28 mouse cellular contexts compared by ENCODE assay signal in genomic region chr11:50303406-50303805, GRCm38 (mm10). TPM values are rescaled to one million over a fixed set of nuclear protein-coding genes. Genes with fewer than 3 reads are reported as not detected.
A peak's percentile ranks its signal among the peaks of the same experiment; 100 is the strongest.
DNase-seq lines count a peak whose midpoint lies in the region; ATAC-seq and TF ChIP-seq lines count a peak whose summit lies in the region.
"Had no signal": no experiment of that assay in that cellular context is flagged by ENCODE, and none has a peak within 500 bp of the region (broad histone marks: within the 10 kb centered on the region; RNA-seq: fewer than 3 reads in every experiment).

No protein-coding gene starts in this region.

- H3K4me2 ChIP-seq in intestine, embryonic 14.5 days (ENCODE audit: low read length), result no peak overlapping the region
- H3K4me2 ChIP-seq in intestine, embryonic 15.5 days (replicated peaks), result no peak overlapping the region
- H3K4me2 ChIP-seq in kidney, embryonic 15.5 days, result no peak overlapping the region
- no peak overlapping the region for H3K4me2 ChIP-seq in liver, postnatal 0 days (ENCODE audit: low read depth, low read length)
- no peak overlapping the region for H3K4me2 ChIP-seq in liver, embryonic 12.5 days
- H3K4me2 ChIP-seq: embryonic facial prominence, embryonic 13.5 days; embryonic facial prominence, embryonic 15.5 days; forebrain, embryonic 12.5 days had no signal

- peak; percentile 23 for DNase-seq in intestine, embryonic 14.5 days (ENCODE audit: low spot score)
- DNase-seq in kidney, adult 2 months, result peak; percentile 79
- DNase-seq in kidney, postnatal 25 days, result no peak
- peak; percentile 28 for DNase-seq in kidney, postnatal 14 days
- no peak for DNase-seq in liver, postnatal 0 days
- DNase-seq: adrenal gland, adult 2 months; adrenal gland, postnatal 10 days; adrenal gland, postnatal 25 days; B cell, adult 2 months; cerebellum, adult 11 months; cerebellum, adult 18-20 months; cerebellum, adult 8-10 months; cerebellum, adult 9-11 months; cerebellum, postnatal 14 days; cerebellum, postnatal 36 days; embryo, embryonic 11 days had no signal

- ATAC-seq in intestine, embryonic 14.5 days (replicated peaks; ENCODE audit: low FRiP score, low TSS enrichment, low read depth), result no peak
- ATAC-seq in intestine, embryonic 15.5 days, result no peak
- ATAC-seq in kidney, embryonic 15.5 days (replicated peaks; ENCODE audit: low FRiP score), result no peak
- ATAC-seq in liver, postnatal 0 days, result no peak
- no peak for ATAC-seq in liver, embryonic 12.5 days
- ATAC-seq: CD4-positive, CD25-positive, alpha-beta regulatory T cell, adult 4 months; forebrain, embryonic 14.5 days had no signal

- no peak overlapping the region for H3K9ac ChIP-seq in intestine, embryonic 14.5 days (ENCODE audit: low read length)
- H3K9ac ChIP-seq in intestine, embryonic 15.5 days, result no peak overlapping the region
- no peak overlapping the region for H3K9ac ChIP-seq in kidney, embryonic 15.5 days
- H3K9ac ChIP-seq in liver, postnatal 0 days (replicated peaks), result no peak overlapping the region
- no peak overlapping the region for H3K9ac ChIP-seq in liver, embryonic 12.5 days
- H3K9ac ChIP-seq: embryonic facial prominence, embryonic 13.5 days; embryonic facial prominence, embryonic 15.5 days; forebrain, embryonic 12.5 days had no signal

- H3K9me3 ChIP-seq in intestine, embryonic 14.5 days (ENCODE audit: control insufficient read depth, low read length), result no peaks in the 10 kb centered on the region
- H3K9me3 ChIP-seq in intestine, embryonic 15.5 days, result no peaks in the 10 kb centered on the region
- no peaks in the 10 kb centered on the region for H3K9me3 ChIP-seq in kidney, embryonic 15.5 days (replicated peaks)
- H3K9me3 ChIP-seq in liver, postnatal 0 days (ENCODE audit: low read length), result no peaks in the 10 kb centered on the region
- H3K9me3 ChIP-seq in liver, embryonic 12.5 days (replicated peaks), result no peaks in the 10 kb centered on the region
- H3K9me3 ChIP-seq: embryonic facial prominence, embryonic 13.5 days; embryonic facial prominence, embryonic 15.5 days; forebrain, embryonic 10.5 days; forebrain, embryonic 12.5 days had no signal

- TF ChIP-seq EP300 in liver, postnatal 0 days (IDR thresholded peaks at IDR 0.05; ENCODE audit: low read depth), result no peak

- no peak overlapping the region for H3K27ac ChIP-seq in intestine, embryonic 14.5 days (ENCODE audit: low read depth)
- H3K27ac ChIP-seq in intestine, embryonic 15.5 days, result no peak overlapping the region
- peak overlapping the region; percentile 87 for H3K27ac ChIP-seq in kidney, adult 2 months (ENCODE audit: insufficient read depth, low read depth, low read length)
- H3K27ac ChIP-seq in kidney, embryonic 15.5 days, result no peak overlapping the region
- H3K27ac ChIP-seq in liver, postnatal 0 days (ENCODE audit: low read depth), result 0 out of 2 replicates have a peak overlapping the region, but pooled peaks have one; percentile 18
- no peak overlapping the region for H3K27ac ChIP-seq in liver, embryonic 12.5 days
- H3K27ac ChIP-seq: embryonic facial prominence, embryonic 13.5 days; embryonic facial prominence, embryonic 15.5 days; forebrain, embryonic 10.5 days; forebrain, embryonic 12.5 days had no signal

- 95% methylated on average over 2 of the region's 2 CpGs for WGBS in intestine, embryonic 14.5 days
- 92% methylated on average over 2 of the region's 2 CpGs for WGBS in intestine, embryonic 15.5 days
- 51% methylated on average over 2 of the region's 2 CpGs for WGBS in kidney, adult 2 months
- 90% methylated on average over 2 of the region's 2 CpGs for WGBS in kidney, embryonic 15.5 days
- WGBS in liver, postnatal 0 days (ENCODE audit: insufficient replicate concordance), result 87% methylated on average over 2 of the region's 2 CpGs
- WGBS in liver, embryonic 12.5 days (ENCODE audit: insufficient replicate concordance), result 84% methylated on average over 2 of the region's 2 CpGs

- H3K36me3 ChIP-seq in intestine, embryonic 14.5 days (ENCODE audit: control insufficient read depth, insufficient read depth, low read length), result peaks cover 99% of the 10 kb centered on the region
- peaks cover 45% of the 10 kb centered on the region for H3K36me3 ChIP-seq in intestine, embryonic 15.5 days
- H3K36me3 ChIP-seq in kidney, adult 2 months (ENCODE audit: control insufficient read depth, insufficient read depth, low read length), result peaks cover 26% of the 10 kb centered on the region
- peaks cover 97% of the 10 kb centered on the region for H3K36me3 ChIP-seq in kidney, embryonic 15.5 days
- H3K36me3 ChIP-seq in liver, postnatal 0 days (replicated peaks; ENCODE audit: insufficient read depth, low read length), result peaks cover 81% of the 10 kb centered on the region
- H3K36me3 ChIP-seq in liver, embryonic 12.5 days, result peaks cover 99% of the 10 kb centered on the region

- TF ChIP-seq CTCF in kidney, adult 2 months (conservative IDR thresholded peaks at IDR 0.05; ENCODE audit: insufficient read depth, insufficient read length, low read depth, low read length), result no peak
- no peak for TF ChIP-seq CTCF in liver, postnatal 0 days (IDR thresholded peaks at IDR 0.05; ENCODE audit: low read depth)

- H3K27me3 ChIP-seq in intestine, embryonic 14.5 days (replicated peaks; ENCODE audit: control insufficient read depth, insufficient read depth, low read length), result no peaks in the 10 kb centered on the region
- H3K27me3 ChIP-seq in intestine, embryonic 15.5 days (replicated peaks), result no peaks in the 10 kb centered on the region
- no peaks in the 10 kb centered on the region for H3K27me3 ChIP-seq in kidney, adult 2 months (replicated peaks; ENCODE audit: control insufficient read depth, insufficient read depth, low read length)
- no peaks in the 10 kb centered on the region for H3K27me3 ChIP-seq in kidney, embryonic 15.5 days
- no peaks in the 10 kb centered on the region for H3K27me3 ChIP-seq in liver, postnatal 0 days (ENCODE audit: insufficient read depth, low read length)
- H3K27me3 ChIP-seq in liver, embryonic 12.5 days (replicated peaks), result no peaks in the 10 kb centered on the region
- H3K27me3 ChIP-seq: CH12.LX; embryonic facial prominence, embryonic 13.5 days; embryonic facial prominence, embryonic 15.5 days; forebrain, embryonic 12.5 days had no signal

- H3K4me3 ChIP-seq in intestine, embryonic 14.5 days (ENCODE audit: low read depth, low read length), result no peak overlapping the region
- H3K4me3 ChIP-seq in intestine, embryonic 15.5 days (replicated peaks), result no peak overlapping the region
- H3K4me3 ChIP-seq in kidney, adult 2 months (ENCODE audit: insufficient read depth, low read depth, low read length), result no peak overlapping the region
- no peak overlapping the region for H3K4me3 ChIP-seq in kidney, embryonic 15.5 days (replicated peaks)
- no peak overlapping the region for H3K4me3 ChIP-seq in liver, postnatal 0 days (ENCODE audit: low read depth, low read length)
- H3K4me3 ChIP-seq in liver, embryonic 12.5 days, result no peak overlapping the region
- H3K4me3 ChIP-seq: embryonic facial prominence, embryonic 13.5 days; embryonic facial prominence, embryonic 15.5 days; erythroblast, embryonic 14.5 days; forebrain, embryonic 10.5 days; forebrain, embryonic 12.5 days had no signal

- no peak for TF ChIP-seq POLR2A in kidney, adult 2 months (IDR thresholded peaks at IDR 0.05; ENCODE audit: low read depth, low read length)

- H3K4me1 ChIP-seq in intestine, embryonic 14.5 days (replicated peaks; ENCODE audit: control insufficient read depth, insufficient read depth, low read length), result no peaks in the 10 kb centered on the region
- no peaks in the 10 kb centered on the region for H3K4me1 ChIP-seq in intestine, embryonic 15.5 days (replicated peaks)
- H3K4me1 ChIP-seq in kidney, adult 2 months (ENCODE audit: control insufficient read depth, insufficient read depth, low read length), result no peaks in the 10 kb centered on the region; the same call in 1 of the 2 replicates
- no peaks in the 10 kb centered on the region for H3K4me1 ChIP-seq in kidney, embryonic 15.5 days
- H3K4me1 ChIP-seq in liver, postnatal 0 days (ENCODE audit: insufficient read depth), result no peaks in the 10 kb centered on the region
- no peaks in the 10 kb centered on the region for H3K4me1 ChIP-seq in liver, embryonic 12.5 days
- H3K4me1 ChIP-seq: embryonic facial prominence, embryonic 13.5 days; embryonic facial prominence, embryonic 15.5 days; forebrain, embryonic 10.5 days; forebrain, embryonic 12.5 days had no signal

RNA-seq across cellular contexts. Expression of gene Maml1, which starts 11.3 kb away (rescaled TPM):
- polyA plus RNA-seq in intestine, embryonic 14.5 days (2014; fragmentation: Nextera tagmentation; extraction: Ambion mirVana), result 8.5 and 9.1 TPM in 2 replicates
- 4.1 and 4.3 TPM in 2 replicates for polyA plus RNA-seq in intestine, embryonic 15.5 days (2015; fragmentation: Nextera tagmentation; extraction: Ambion mirVana)
- polyA plus RNA-seq in kidney, adult 2 months (2012; rRNA removed), result 10.9 and 12.5 TPM in 2 replicates
- polyA plus RNA-seq in kidney, embryonic 15.5 days (2015; fragmentation: Nextera tagmentation; extraction: Ambion mirVana), result 5.2 and 5.8 TPM in 2 replicates
- polyA plus RNA-seq in liver, postnatal 0 days (2015; fragmentation: Nextera tagmentation; extraction: Ambion mirVana), result 1.6 TPM in 2 replicates
- 3.2 and 3.3 TPM in 2 replicates for polyA plus RNA-seq in liver, embryonic 12.5 days (2016; fragmentation: Nextera tagmentation; extraction: Ambion mirVana)

RNA-seq across cellular contexts. Expression of gene Canx, which starts 22.1 kb away (rescaled TPM):
- polyA plus RNA-seq in intestine, embryonic 14.5 days (2014; fragmentation: Nextera tagmentation; extraction: Ambion mirVana), result 246 and 259 TPM in 2 replicates
- 358 and 379 TPM in 2 replicates for polyA plus RNA-seq in intestine, embryonic 15.5 days (2015; fragmentation: Nextera tagmentation; extraction: Ambion mirVana)
- polyA plus RNA-seq in kidney, adult 2 months (2012; rRNA removed), result 84.1 and 118 TPM in 2 replicates
- 372 and 393 TPM in 2 replicates for polyA plus RNA-seq in kidney, embryonic 15.5 days (2015; fragmentation: Nextera tagmentation; extraction: Ambion mirVana)
- 125 and 130 TPM in 2 replicates for polyA plus RNA-seq in liver, postnatal 0 days (2015; fragmentation: Nextera tagmentation; extraction: Ambion mirVana)
- polyA plus RNA-seq in liver, embryonic 12.5 days (2016; fragmentation: Nextera tagmentation; extraction: Ambion mirVana), result 255 and 264 TPM in 2 replicates

RNA-seq across cellular contexts. Expression of gene Cby3, which starts 50.9 kb away (rescaled TPM):
- 0.27 TPM in 2 replicates for polyA plus RNA-seq in intestine, embryonic 14.5 days (2014; fragmentation: Nextera tagmentation; extraction: Ambion mirVana)
- 0.42 and 0.49 TPM in 2 replicates for polyA plus RNA-seq in intestine, embryonic 15.5 days (2015; fragmentation: Nextera tagmentation; extraction: Ambion mirVana)
- polyA plus RNA-seq in kidney, adult 2 months (2012; rRNA removed), result 1.3 TPM in 2 replicates
- polyA plus RNA-seq in kidney, embryonic 15.5 days (2015; fragmentation: Nextera tagmentation; extraction: Ambion mirVana), result 0.78 and 1.3 TPM in 2 replicates
- 0.21 TPM in 1 of 2 replicates, not detected in the other for polyA plus RNA-seq in liver, postnatal 0 days (2015; fragmentation: Nextera tagmentation; extraction: Ambion mirVana)
- polyA plus RNA-seq in liver, embryonic 12.5 days (2016; fragmentation: Nextera tagmentation; extraction: Ambion mirVana), result 0.18 TPM in 1 of 2 replicates, not detected in the other
- polyA plus RNA-seq: adrenal gland, adult 2 months; CD4-positive, CD25-positive, alpha-beta regulatory T cell, adult 4 months; embryonic facial prominence, embryonic 11.5 days; erythroblast, embryonic 14.5 days; forebrain, embryonic 12.5 days had no signal

Comparison
In these comparisons a context has a peak if more than half of its experiments do, and no peak if none do; other contexts are left out.
1. DNase-seq: peak in intestine, embryonic 14.5 days (single experiment), kidney, adult 2 months (single experiment) and kidney, postnatal 14 days (single experiment); none in kidney, postnatal 25 days (0 of 2) and liver, postnatal 0 days (single experiment).
2. H3K27ac ChIP-seq: peak in kidney, adult 2 months (single experiment) and liver, postnatal 0 days (single experiment); none in intestine, embryonic 14.5 days (single experiment), intestine, embryonic 15.5 days (single experiment), kidney, embryonic 15.5 days (single experiment) and liver, embryonic 12.5 days (single experiment).